Mouse (Mus musculus) MEL (cell line): ENCODE data around the gene Kit. TPM values are rescaled to one million over a fixed set of nuclear protein-coding genes. Genes with fewer than 3 reads are reported as not detected.

Experiments used
- DNase-seq: peaks from one replicate; pipeline ENCODE4 v3.0.0; 2011; ENCODE audit warnings: low read depth, low spot score
- H3K27ac ChIP-seq: 2 replicates; pipeline ENCODE4 v1.5.1; 2012; ENCODE audit warnings: low read depth, mild to moderate bottlenecking, control low read depth, low read length, moderate library complexity; ENCODE audit not compliant: control insufficient read depth
- H3K27me3 ChIP-seq, 2 experiments: fragments of 150-350 bp in 1 of 2; sonication (generic) in 1 of 2; 2 replicates each; pipeline ENCODE4 v1.6.1; 2012; ENCODE audit warnings: low read length in 2 of 2, mild to moderate bottlenecking in 2 of 2, improper control_type of control experiment in 1 of 2, moderate library complexity in 1 of 2; ENCODE audit not compliant: insufficient read depth in 2 of 2, control insufficient read depth in 1 of 2
- H3K36me3 ChIP-seq, 2 experiments: 2 replicates each; pipeline ENCODE4 v1.6.1; 2012 to 2014; ENCODE audit warnings: low read length in 2 of 2, improper control_type of control experiment in 1 of 2, inconsistent platforms in 1 of 2, mild to moderate bottlenecking in 1 of 2; ENCODE audit not compliant: insufficient read depth in 2 of 2, control insufficient read depth in 1 of 2
- H3K4me1 ChIP-seq, 2 experiments: fragments of 150-350 bp in 1 of 2; sonication (generic) in 1 of 2; 2 replicates each; pipeline ENCODE4 v1.6.1; 2012; ENCODE audit warnings: low read length in 2 of 2, improper control_type of control experiment in 1 of 2, mild to moderate bottlenecking in 1 of 2; ENCODE audit not compliant: insufficient read depth in 2 of 2, control insufficient read depth in 1 of 2
- H3K4me3 ChIP-seq, 2 experiments: fragments of 150-350 bp in 1 of 2; sonication (generic) in 1 of 2; 2 replicates each; pipeline ENCODE4 v1.5.1; 2012; ENCODE audit warnings: low read depth in 2 of 2, low read length in 2 of 2, mild to moderate bottlenecking in 2 of 2, moderate library complexity in 2 of 2, control low read depth in 1 of 2, improper control_type of control experiment in 1 of 2; ENCODE audit not compliant: control insufficient read depth in 1 of 2, insufficient read depth in 1 of 2
- H3K79me2 ChIP-seq: 2 replicates; pipeline ENCODE4 v1.6.1; 2012; ENCODE audit warnings: mild to moderate bottlenecking, low read length, moderate library complexity; ENCODE audit not compliant: control insufficient read depth, poor library complexity, insufficient read depth
- H3K9ac ChIP-seq: 2 replicates; pipeline ENCODE4 v1.6.1; 2012; ENCODE audit warnings: low read depth, mild to moderate bottlenecking, control low read depth, low read length, moderate library complexity; ENCODE audit not compliant: control insufficient read depth, poor library complexity, severe bottlenecking
- H3K9me3 ChIP-seq: fragments of 150-350 bp; sonication (generic); replicated peaks from 2 replicates; pipeline ENCODE4 v1.6.1; 2012; ENCODE audit warnings: mild to moderate bottlenecking, low read length, improper control_type of control experiment, moderate library complexity; ENCODE audit not compliant: insufficient read depth
- BHLHE40 ChIP-seq: IDR thresholded peaks from 2 replicates; pipeline ENCODE4 v1.6.1; 2012; ENCODE audit warnings: low read depth, mild to moderate bottlenecking, inconsistent platforms, low read length, improper control_type of control experiment, borderline replicate concordance
- CHD1 ChIP-seq: IDR thresholded peaks from 2 replicates; pipeline ENCODE4 v1.6.1; 2012; ENCODE audit warnings: low read depth, mild to moderate bottlenecking, inconsistent platforms, low read length, improper control_type of control experiment
- CHD2 ChIP-seq: IDR thresholded peaks from 2 replicates; pipeline ENCODE4 v1.6.1; 2011; ENCODE audit warnings: low read length, improper control_type of control experiment
- CTCF ChIP-seq, 3 experiments: IDR thresholded peaks in 2 of 3; conservative IDR thresholded peaks in 1 of 3; 2 replicates each; pipeline ENCODE4 v1.5.1; 2011 to 2012; ENCODE audit warnings: low read length in 3 of 3, low read depth in 2 of 3, mild to moderate bottlenecking in 2 of 3, improper control_type of control experiment in 1 of 3, inconsistent platforms in 1 of 3, mixed read lengths in 1 of 3, moderate library complexity in 1 of 3; ENCODE audit not compliant: control insufficient read depth in 1 of 3, insufficient read depth in 1 of 3, poor library complexity in 1 of 3, severe bottlenecking in 1 of 3
- E2F4 ChIP-seq: IDR thresholded peaks from 2 replicates; pipeline ENCODE4 v1.6.1; 2011; ENCODE audit warnings: low read depth, low read length, improper control_type of control experiment, borderline replicate concordance
- ELF1 ChIP-seq: IDR thresholded peaks from 2 replicates; pipeline ENCODE4 v1.6.1; 2014; ENCODE audit warnings: low read depth, mild to moderate bottlenecking, inconsistent platforms, low read length, improper control_type of control experiment, moderate library complexity
- EP300 ChIP-seq, 2 experiments: IDR thresholded peaks; 2 replicates each; pipeline ENCODE4 v1.6.1; 2011; ENCODE audit warnings: improper control_type of control experiment in 2 of 2, low read length in 2 of 2, low read depth in 1 of 2, mild to moderate bottlenecking in 1 of 2
- ETS1 ChIP-seq: IDR thresholded peaks from 2 replicates; pipeline ENCODE4 v1.6.1; 2012; ENCODE audit warnings: low read depth, mild to moderate bottlenecking, inconsistent platforms, low read length, improper control_type of control experiment, moderate library complexity
- GABPA ChIP-seq: IDR thresholded peaks from 2 replicates; pipeline ENCODE4 v1.6.1; 2012; ENCODE audit warnings: low read depth, mild to moderate bottlenecking, inconsistent platforms, low read length, improper control_type of control experiment, moderate library complexity
- GATA1 ChIP-seq: IDR thresholded peaks from 2 replicates; pipeline ENCODE4 v1.6.1; 2011; ENCODE audit warnings: low read depth, low read length, improper control_type of control experiment
- HCFC1 ChIP-seq: IDR thresholded peaks from 2 replicates; pipeline ENCODE4 v1.6.1; 2012; ENCODE audit warnings: low read depth, mild to moderate bottlenecking, inconsistent platforms, low read length, improper control_type of control experiment, moderate library complexity
- JUND ChIP-seq: IDR thresholded peaks from 2 replicates; pipeline ENCODE4 v1.6.1; 2011; ENCODE audit warnings: low read depth, mild to moderate bottlenecking, improper control_type of control experiment, low read length
- KAT2A ChIP-seq: conservative IDR thresholded peaks from 2 replicates; pipeline ENCODE4 v1.6.1; 2012; ENCODE audit warnings: low read depth, low read length, improper control_type of control experiment, inconsistent platforms
- MAFK ChIP-seq: IDR thresholded peaks from 2 replicates; pipeline ENCODE4 v1.6.1; 2011; ENCODE audit warnings: low read depth, mild to moderate bottlenecking, low read length, improper control_type of control experiment, borderline replicate concordance
- MAZ ChIP-seq: IDR thresholded peaks from 2 replicates; pipeline ENCODE4 v1.6.1; 2012; ENCODE audit warnings: low read depth, mild to moderate bottlenecking, inconsistent platforms, low read length, improper control_type of control experiment
- MEF2A ChIP-seq: IDR thresholded peaks from 2 replicates; pipeline ENCODE4 v1.6.1; 2014; ENCODE audit warnings: low read depth, mild to moderate bottlenecking, inconsistent platforms, low read length, improper control_type of control experiment; ENCODE audit not compliant: poor library complexity, insufficient replicate concordance, severe bottlenecking; ENCODE audit errors: extremely low read depth
- MXI1 ChIP-seq: IDR thresholded peaks from 2 replicates; pipeline ENCODE4 v1.6.1; 2011; ENCODE audit warnings: mild to moderate bottlenecking, low read depth, low read length, improper control_type of control experiment
- MYB ChIP-seq: IDR thresholded peaks from 2 replicates; pipeline ENCODE4 v1.6.1; 2011; ENCODE audit warnings: mild to moderate bottlenecking, low read depth, low read length, improper control_type of control experiment
- MYC ChIP-seq: IDR thresholded peaks from 2 replicates; pipeline ENCODE4 v1.6.1; 2011; ENCODE audit warnings: low read depth, mild to moderate bottlenecking, low read length, improper control_type of control experiment, moderate library complexity
- POLR2AphosphoS2 ChIP-seq: IDR thresholded peaks from 2 replicates; pipeline ENCODE4 v1.6.1; 2011; ENCODE audit warnings: low read length, improper control_type of control experiment
- POLR2AphosphoS5 ChIP-seq: IDR thresholded peaks from 2 replicates; pipeline ENCODE4 v1.6.1; 2012; ENCODE audit warnings: low read depth, borderline replicate concordance, mild to moderate bottlenecking, inconsistent platforms, low read length, moderate library complexity, mixed read lengths
- RAD21 ChIP-seq: IDR thresholded peaks from 2 replicates; pipeline ENCODE4 v1.6.1; 2011; ENCODE audit warnings: mild to moderate bottlenecking, low read depth, low read length, improper control_type of control experiment
- RCOR1 ChIP-seq: IDR thresholded peaks from 2 replicates; pipeline ENCODE4 v1.6.1; 2012; ENCODE audit warnings: low read depth, mild to moderate bottlenecking, inconsistent platforms, low read length, improper control_type of control experiment
- SMC3 ChIP-seq: IDR thresholded peaks from 2 replicates; pipeline ENCODE4 v1.6.1; 2011; ENCODE audit warnings: low read depth, low read length, improper control_type of control experiment
- TAL1 ChIP-seq: IDR thresholded peaks from 2 replicates; pipeline ENCODE4 v1.6.1; 2012; ENCODE audit warnings: mild to moderate bottlenecking, inconsistent platforms, low read length, moderate library complexity, mixed read lengths
- TBP ChIP-seq: IDR thresholded peaks from 2 replicates; pipeline ENCODE4 v1.8.0; 2011; ENCODE audit warnings: low read depth, low read length, improper control_type of control experiment
- TCF12 ChIP-seq: IDR thresholded peaks from 2 replicates; pipeline ENCODE4 v1.6.1; 2014; ENCODE audit warnings: low read depth, mild to moderate bottlenecking, inconsistent platforms, low read length, improper control_type of control experiment, moderate library complexity
- UBTF ChIP-seq: IDR thresholded peaks from 2 replicates; pipeline ENCODE4 v1.6.1; 2012; ENCODE audit warnings: low read depth, mild to moderate bottlenecking, inconsistent platforms, low read length, improper control_type of control experiment, moderate library complexity, borderline replicate concordance; ENCODE audit not compliant: insufficient read depth
- USF1 ChIP-seq: IDR thresholded peaks from 2 replicates; pipeline ENCODE4 v1.6.1; 2014; ENCODE audit warnings: low read depth, mild to moderate bottlenecking, inconsistent platforms, low read length, improper control_type of control experiment, moderate library complexity
- ZC3H11A ChIP-seq: IDR thresholded peaks from 2 replicates; pipeline ENCODE4 v1.6.1; 2012; ENCODE audit warnings: low read depth, mild to moderate bottlenecking, inconsistent platforms, low read length, improper control_type of control experiment
- ZKSCAN1 ChIP-seq: IDR thresholded peaks from 2 replicates; pipeline ENCODE4 v1.6.1; 2012; ENCODE audit warnings: low read depth, mild to moderate bottlenecking, inconsistent platforms, low read length, improper control_type of control experiment, moderate library complexity
- ZMIZ1 ChIP-seq: IDR thresholded peaks from 2 replicates; pipeline ENCODE4 v1.6.1; 2012; ENCODE audit warnings: low read depth, mild to moderate bottlenecking, inconsistent platforms, low read length, improper control_type of control experiment, moderate library complexity
- ZNF384 ChIP-seq: IDR thresholded peaks from 2 replicates; pipeline ENCODE4 v1.6.1; 2012; ENCODE audit warnings: low read depth, mild to moderate bottlenecking, inconsistent platforms, low read length, improper control_type of control experiment
- polyA plus RNA-seq, 2 experiments: library from polyadenylated mRNA; stranded (reverse) in 1 of 2; unstranded in 1 of 2; fragments of >175 nt in 1 of 2; fragments of >200 nt in 1 of 2; gene quantifications; 2 replicates each; pipeline versions ENCODE4 v1.2.1 to v1.2.4; 2012; ENCODE audit warnings: low replicate concordance in 2 of 2, low read depth in 1 of 2; ENCODE audit not compliant: insufficient read length in 2 of 2, insufficient read depth in 1 of 2, missing spikeins in 1 of 2
- total RNA-seq: library from RNA; depleted of rRNA; stranded (reverse); fragments of 300-350 nt; gene quantifications from 2 replicates; pipeline ENCODE4 v1.2.3, GENCODE M21; 2012

Gene Kit
- total and polyA plus RNA-seq, 3 experiments, result 1.0 to 1.8 TPM; not detected in 1

GRCm38 (mm10) chr5:75579244-75579643 is 4.5 kb downstream of the Kit start (continued):
- no peak for TF ChIP-seq ZKSCAN1
- TF ChIP-seq ELF1, result no peak
- TF ChIP-seq MXI1, result no peak
- no peak for TF ChIP-seq ETS1
- TF ChIP-seq ZMIZ1, result no peak
- no peak for TF ChIP-seq KAT2A
- no peak for TF ChIP-seq RCOR1
- no peak for TF ChIP-seq TBP
- TF ChIP-seq BHLHE40, result 0 out of 2 replicates have a peak, but pooled peaks have one; percentile 2
- TF ChIP-seq GABPA, result no peak
- TF ChIP-seq MYC, result no peak
- TF ChIP-seq HCFC1, result no peak
- no peak for TF ChIP-seq UBTF
- no peak for TF ChIP-seq POLR2AphosphoS2
- no peak for TF ChIP-seq MAZ
- no peak for TF ChIP-seq CTCF (IDR thresholded peaks at IDR 0.05 in 2 of 3, conservative IDR thresholded peaks at IDR 0.05 in 1 of 3; ENCODE audit: control insufficient read depth in 1 of 3, insufficient read depth in 1 of 3, low read depth in 2 of 3, low read length in 3 of 3, poor library complexity in 1 of 3, severe bottlenecking in 1 of 3)
- peak; percentile 40; the same call in 1 of the 2 replicates for TF ChIP-seq GATA1
- no peak for TF ChIP-seq JUND
- no peak for TF ChIP-seq MYB

DNA sequence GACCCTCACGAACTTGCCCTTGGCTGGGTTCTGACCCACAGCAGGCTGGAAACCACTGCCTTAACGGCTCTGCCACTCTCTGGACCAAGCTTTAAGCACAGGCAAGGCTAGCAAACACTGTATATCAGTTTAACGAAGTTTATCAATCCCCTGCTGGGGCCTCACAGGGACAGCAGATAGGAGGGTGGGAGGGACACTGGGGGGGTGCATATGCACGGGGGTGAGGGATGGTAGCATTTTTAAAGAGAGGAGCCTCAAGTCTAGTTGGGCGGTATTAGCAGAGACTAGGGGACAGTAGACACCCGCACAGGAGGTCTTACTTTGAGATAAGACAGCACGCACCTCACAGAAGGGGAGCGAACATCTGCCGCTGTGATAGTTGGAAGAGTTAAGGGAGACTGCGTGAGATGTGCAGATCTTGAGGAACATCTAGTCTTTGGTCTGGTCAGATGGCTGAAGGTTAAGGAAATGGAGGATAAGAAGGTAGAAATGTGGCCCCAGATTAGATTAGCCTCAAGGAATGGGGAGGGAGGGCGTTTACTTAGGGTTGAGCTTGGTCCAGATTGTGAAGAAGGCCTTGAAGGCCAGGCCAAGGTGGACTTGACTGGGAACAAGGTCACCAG is 5.0 kb downstream of the Kit start:
- Histone ChIP-seq H3K27me3 (no peaks in the 10 kb centered on the region), H3K36me3 (peaks cover 0 to 34% of the 10 kb centered on the region in 2 experiments; a peak in 2 of 4 replicates), H3K4me3 (peak overlapping the region; percentile 0 to 12; a peak in 1 of 4 replicates), H3K79me2 (no peaks in the 10 kb centered on the region), H3K4me1 (peaks cover 11 to 40% of the 10 kb centered on the region in 2 experiments), H3K27ac (peak overlapping the region; percentile 54), H3K9me3 (no peaks in the 10 kb centered on the region), H3K9ac (peak overlapping the region; percentile 41)
- peak; percentile 61 for DNase-seq
- TF ChIP-seq RCOR1, result peak; percentile 52
- no peak for TF ChIP-seq POLR2AphosphoS5
- TF ChIP-seq MYC, result 0 out of 2 replicates have a peak, but pooled peaks have one; percentile 24
- TF ChIP-seq USF1, result no peak
- TF ChIP-seq RAD21, result no peak
- peak; percentile 67 for TF ChIP-seq MYB
- TF ChIP-seq HCFC1, result no peak
- TF ChIP-seq EP300 (IDR thresholded peaks at IDR 0.05; ENCODE audit: low read depth in 1 of 2, low read length in 2 of 2), result peak; percentile 40 to 74; a peak in 3 of 4 replicates
- TF ChIP-seq POLR2AphosphoS2, result no peak
- TF ChIP-seq ZMIZ1, result no peak
- TF ChIP-seq SMC3, result no peak
- TF ChIP-seq ZC3H11A, result no peak
- TF ChIP-seq JUND, result no peak
- no peak for TF ChIP-seq CHD2
- no peak for TF ChIP-seq ELF1
- peak; percentile 89 for TF ChIP-seq MAZ
- TF ChIP-seq MEF2A, result no peak
- no peak for TF ChIP-seq E2F4
- TF ChIP-seq TBP, result 0 out of 2 replicates have a peak, but pooled peaks have one; percentile 17
- TF ChIP-seq MXI1, result peak; percentile 28; the same call in 1 of the 2 replicates
- 0 out of 2 replicates have a peak, but pooled peaks have one; percentile 16 for TF ChIP-seq CHD1
- peak; percentile 20; the same call in 1 of the 2 replicates for TF ChIP-seq TAL1
- TF ChIP-seq TCF12, result peak; percentile 65; the same call in 1 of the 2 replicates
- no peak for TF ChIP-seq ZNF384
- TF ChIP-seq MAFK, result no peak
